Mouse (Mus musculus): ENCODE results near the gene Acta2. TPM values are rescaled to one million over a fixed set of nuclear protein-coding genes. Genes with fewer than 3 reads are reported as not detected.

Acta2 gene
- polyA plus RNA-seq, 1 experiment from 2014 or later, result 3,545 TPM

- TF ChIP-seq CTCF (IDR thresholded peaks at IDR 0.05; ENCODE audit: low read depth), result no peak
- TF ChIP-seq EP300 (optimal IDR thresholded peaks at IDR 0.05), result no peak
- H3K36me3 ChIP-seq (ENCODE audit: control insufficient read depth, insufficient read depth, low read length), result no peaks in the 10 kb centered on the region
- DNase-seq (ENCODE audit: low spot score) (peak; percentile 37), ATAC-seq (ENCODE audit: low FRiP score, low TSS enrichment) (peak; percentile 76)
- no peaks in the 10 kb centered on the region for H3K4me1 ChIP-seq (replicated peaks; ENCODE audit: control insufficient read depth, insufficient read depth)
- no peak overlapping the region for H3K4me2 ChIP-seq (replicated peaks; ENCODE audit: low read depth)
- WGBS, result 51% methylated on average over 3 of the region's 3 CpGs
- H3K9me3 ChIP-seq (ENCODE audit: control insufficient read depth, low read length), result no peaks in the 10 kb centered on the region
- no peak overlapping the region for H3K4me3 ChIP-seq (ENCODE audit: low read depth, low read length)
- no peaks in the 10 kb centered on the region for H3K27me3 ChIP-seq (ENCODE audit: control insufficient read depth, insufficient read depth, low read length)
- H3K9ac ChIP-seq (ENCODE audit: low read length), result no peak overlapping the region
- H3K27ac ChIP-seq (replicated peaks), result 0 out of 2 replicates have a peak overlapping the region, but pooled peaks have one; percentile 56
Measured at GRCm38 (mm10) chr19:34220732-34221380, 34.5 kb downstream of the Acta2 start.

- H3K27me3 ChIP-seq (ENCODE audit: control insufficient read depth, insufficient read depth, low read length), result no peaks in the 10 kb centered on the region
- TF ChIP-seq EP300 (optimal IDR thresholded peaks at IDR 0.05), result no peak
- TF ChIP-seq CTCF (IDR thresholded peaks at IDR 0.05; ENCODE audit: low read depth), result no peak
- no peak overlapping the region for H3K9ac ChIP-seq (ENCODE audit: low read length)
- ATAC-seq (ENCODE audit: low FRiP score, low TSS enrichment), result no peak
- H3K36me3 ChIP-seq (ENCODE audit: control insufficient read depth, insufficient read depth, low read length), result no peaks in the 10 kb centered on the region
- H3K27ac ChIP-seq (replicated peaks), result no peak overlapping the region
- H3K9me3 ChIP-seq (ENCODE audit: control insufficient read depth, low read length), result no peaks in the 10 kb centered on the region
- H3K4me2 ChIP-seq (replicated peaks; ENCODE audit: low read depth), result no peak overlapping the region
- no peaks in the 10 kb centered on the region for H3K4me1 ChIP-seq (replicated peaks; ENCODE audit: control insufficient read depth, insufficient read depth)
- no peak for DNase-seq (ENCODE audit: low spot score)
- no peak overlapping the region for H3K4me3 ChIP-seq (ENCODE audit: low read depth, low read length)
- WGBS, result 88% methylated on average over 5 of the region's 5 CpGs
Measured at GRCm38 (mm10) chr19:34219260-34219968, 36.0 kb downstream of the Acta2 start.

- no peak overlapping the region for H3K4me2 ChIP-seq (replicated peaks; ENCODE audit: low read depth)
- H3K9ac ChIP-seq (ENCODE audit: low read length), result no peak overlapping the region
- TF ChIP-seq CTCF (IDR thresholded peaks at IDR 0.05; ENCODE audit: low read depth) (no peak), EP300 (optimal IDR thresholded peaks at IDR 0.05) (no peak)
- no peak for DNase-seq (ENCODE audit: low spot score)
- no peaks in the 10 kb centered on the region for H3K9me3 ChIP-seq (ENCODE audit: control insufficient read depth, low read length)
- 77% methylated on average over 3 of the region's 3 CpGs for WGBS
- H3K36me3 ChIP-seq (ENCODE audit: control insufficient read depth, insufficient read depth, low read length), result no peaks in the 10 kb centered on the region
- H3K27me3 ChIP-seq (ENCODE audit: control insufficient read depth, insufficient read depth, low read length), result no peaks in the 10 kb centered on the region
- no peak overlapping the region for H3K27ac ChIP-seq (replicated peaks)
- no peak for ATAC-seq (ENCODE audit: low FRiP score, low TSS enrichment)
- no peak overlapping the region for H3K4me3 ChIP-seq (ENCODE audit: low read depth, low read length)
- no peaks in the 10 kb centered on the region for H3K4me1 ChIP-seq (replicated peaks; ENCODE audit: control insufficient read depth, insufficient read depth)
Measured at GRCm38 (mm10) chr19:34217761-34218160, 37.6 kb downstream of the Acta2 start.

- Histone ChIP-seq H3K4me1 (replicated peaks; ENCODE audit: control insufficient read depth, insufficient read depth) (no peaks in the 10 kb centered on the region), H3K27me3 (ENCODE audit: control insufficient read depth, insufficient read depth, low read length) (no peaks in the 10 kb centered on the region), H3K36me3 (ENCODE audit: control insufficient read depth, insufficient read depth, low read length) (no peaks in the 10 kb centered on the region), H3K9ac (ENCODE audit: low read length) (no peak overlapping the region), H3K4me2 (replicated peaks; ENCODE audit: low read depth) (no peak overlapping the region), H3K27ac (replicated peaks) (no peak overlapping the region), H3K9me3 (ENCODE audit: control insufficient read depth, low read length) (no peaks in the 10 kb centered on the region), H3K4me3 (ENCODE audit: low read depth, low read length) (no peak overlapping the region)
- TF ChIP-seq EP300 (optimal IDR thresholded peaks at IDR 0.05) (no peak), CTCF (IDR thresholded peaks at IDR 0.05; ENCODE audit: low read depth) (no peak)
- WGBS, result 52% methylated on average over 5 of the region's 5 CpGs
- ATAC-seq (ENCODE audit: low FRiP score, low TSS enrichment) (no peak), DNase-seq (ENCODE audit: low spot score) (no peak)
Measured at GRCm38 (mm10) chr19:34216956-34217355, 38.4 kb downstream of the Acta2 start.

GRCm38 (mm10) chr19:34214136-34214535, 41.3 kb downstream of the Acta2 start:
- Histone ChIP-seq H3K9ac (ENCODE audit: low read length) (no peak overlapping the region), H3K27me3 (ENCODE audit: control insufficient read depth, insufficient read depth, low read length) (no peaks in the 10 kb centered on the region), H3K4me1 (replicated peaks; ENCODE audit: control insufficient read depth, insufficient read depth) (no peaks in the 10 kb centered on the region), H3K27ac (replicated peaks) (no peak overlapping the region), H3K36me3 (ENCODE audit: control insufficient read depth, insufficient read depth, low read length) (no peaks in the 10 kb centered on the region), H3K4me2 (replicated peaks; ENCODE audit: low read depth) (no peak overlapping the region), H3K9me3 (ENCODE audit: control insufficient read depth, low read length) (no peaks in the 10 kb centered on the region), H3K4me3 (ENCODE audit: low read depth, low read length) (no peak overlapping the region)
- WGBS, result 37% methylated on average over 4 of the region's 4 CpGs
- ATAC-seq (ENCODE audit: low FRiP score, low TSS enrichment) (0 out of 2 replicates have a peak, but pooled peaks have one; percentile 30), DNase-seq (ENCODE audit: low spot score) (no peak)
- TF ChIP-seq EP300 (optimal IDR thresholded peaks at IDR 0.05) (no peak), CTCF (IDR thresholded peaks at IDR 0.05; ENCODE audit: low read depth) (no peak)

- H3K36me3 ChIP-seq (ENCODE audit: control insufficient read depth, insufficient read depth, low read length), result no peaks in the 10 kb centered on the region
- H3K9ac ChIP-seq (ENCODE audit: low read length), result no peak overlapping the region
- H3K27ac ChIP-seq (replicated peaks), result peak overlapping the region; percentile 56; the same call in 1 of the 2 replicates
- no peak for DNase-seq (ENCODE audit: low spot score)
- TF ChIP-seq EP300 (optimal IDR thresholded peaks at IDR 0.05) (no peak), CTCF (IDR thresholded peaks at IDR 0.05; ENCODE audit: low read depth) (no peak)
- H3K9me3 ChIP-seq (ENCODE audit: control insufficient read depth, low read length), result no peaks in the 10 kb centered on the region
- ATAC-seq (ENCODE audit: low FRiP score, low TSS enrichment), result no peak; the same call in 1 of the 2 replicates
- no peak overlapping the region for H3K4me2 ChIP-seq (replicated peaks; ENCODE audit: low read depth)
- no peak overlapping the region for H3K4me3 ChIP-seq (ENCODE audit: low read depth, low read length)
- H3K4me1 ChIP-seq (replicated peaks; ENCODE audit: control insufficient read depth, insufficient read depth), result no peaks in the 10 kb centered on the region
- no peaks in the 10 kb centered on the region for H3K27me3 ChIP-seq (ENCODE audit: control insufficient read depth, insufficient read depth, low read length)
Measured at GRCm38 (mm10) chr19:34213251-34213645, 42.1 kb downstream of the Acta2 start.
